Mouse (Mus musculus): Measurements from ENCODE around the gene Lce6a. TPM values are rescaled to one million over a fixed set of nuclear protein-coding genes. Genes with fewer than 3 reads are reported as not detected.

Gene Lce6a
- total and polyA plus RNA-seq, 3 experiments = not detected

- TF ChIP-seq MAX (IDR thresholded peaks at IDR 0.05; ENCODE audit: low read length) (no peak), RAD21 (IDR thresholded peaks at IDR 0.05; ENCODE audit: low read depth, low read length) (no peak), TCF12 (IDR thresholded peaks at IDR 0.05; ENCODE audit: low read depth, low read length) (no peak), POLR2AphosphoS5 (IDR thresholded peaks at IDR 0.05; ENCODE audit: borderline replicate concordance, low read depth, low read length) (no peak), NELFE (IDR thresholded peaks at IDR 0.05; ENCODE audit: low read depth, low read length) (no peak), MAFK (IDR thresholded peaks at IDR 0.05; ENCODE audit: borderline replicate concordance, low read depth, low read length) (peak; percentile 86)
- Histone ChIP-seq H3K9me3 (replicated peaks; ENCODE audit: insufficient read depth, low read length) (no peaks in the 10 kb centered on the region), H3K9ac (ENCODE audit: control insufficient read depth, low read depth, low read length, poor library complexity, severe bottlenecking) (no peak overlapping the region), H3K4me1 (ENCODE audit: control insufficient read depth in 1 of 2, insufficient read depth in 2 of 2, low read length in 2 of 2) (no peaks in the 10 kb centered on the region), H3K27ac (ENCODE audit: control insufficient read depth, low read depth, low read length) (no peak overlapping the region), H3K27me3 (ENCODE audit: control insufficient read depth in 1 of 2, insufficient read depth in 2 of 2, low read length in 2 of 2) (no peaks in the 10 kb centered on the region), H3K4me3 (ENCODE audit: control insufficient read depth in 1 of 2, insufficient read depth in 1 of 2, low read depth in 2 of 2, low read length in 2 of 2) (no peak overlapping the region), H3K79me2 (ENCODE audit: control insufficient read depth, insufficient read depth, low read length, poor library complexity) (no peaks in the 10 kb centered on the region), H3K36me3 (ENCODE audit: control insufficient read depth in 1 of 2, insufficient read depth in 2 of 2, low read length in 2 of 2) (no peaks in the 10 kb centered on the region)
- DNase-seq (ENCODE audit: low read depth, low spot score) = no peak
These were observed 21.5 kb downstream of the Lce6a start for GRCm38 (mm10) chr3:92599973-92600372.

- no peak overlapping the region for H3K27ac ChIP-seq (ENCODE audit: control insufficient read depth, low read depth, low read length)
These were observed 23.0 kb downstream of the Lce6a start for GRCm38 (mm10) chr3:92598429-92598828.

GRCm38 (mm10) chr3:92588858-92589257, 32.6 kb downstream of the Lce6a start, which contains the start of gene Smcp:
TSS of gene Smcp (minus strand) at chr3:92588997.
- TF ChIP-seq ETS1 (IDR thresholded peaks at IDR 0.05; ENCODE audit: low read depth, low read length) = no peak
- TF ChIP-seq NRF1 (IDR thresholded peaks at IDR 0.05; ENCODE audit: insufficient read depth, low read depth, low read length, poor library complexity, severe bottlenecking) = no peak
- no peak for TF ChIP-seq E2F4 (IDR thresholded peaks at IDR 0.05; ENCODE audit: borderline replicate concordance, low read depth, low read length)
- TF ChIP-seq GATA1 (IDR thresholded peaks at IDR 0.05; ENCODE audit: low read depth, low read length) = no peak
- TF ChIP-seq HCFC1 (IDR thresholded peaks at IDR 0.05; ENCODE audit: low read depth, low read length) = no peak
- TF ChIP-seq SIN3A (IDR thresholded peaks at IDR 0.05; ENCODE audit: low read length) = no peak
- no peak for TF ChIP-seq MYC (IDR thresholded peaks at IDR 0.05; ENCODE audit: low read depth, low read length)
- H3K79me2 ChIP-seq (ENCODE audit: control insufficient read depth, insufficient read depth, low read length, poor library complexity) = no peaks in the 10 kb centered on the region
- no peaks in the 10 kb centered on the region for H3K4me1 ChIP-seq (ENCODE audit: control insufficient read depth in 1 of 2, insufficient read depth in 2 of 2, low read length in 2 of 2)
- no peak within 1 kb of the TSS for H3K27ac ChIP-seq (ENCODE audit: control insufficient read depth, low read depth, low read length)
- no peaks in the 10 kb centered on the region for H3K9me3 ChIP-seq (replicated peaks; ENCODE audit: insufficient read depth, low read length)
- H3K4me3 ChIP-seq (ENCODE audit: control insufficient read depth in 1 of 2, insufficient read depth in 1 of 2, low read depth in 2 of 2, low read length in 2 of 2) = no peak within 1 kb of the TSS
- no peaks in the 10 kb centered on the region for H3K27me3 ChIP-seq (ENCODE audit: control insufficient read depth in 1 of 2, insufficient read depth in 2 of 2, low read length in 2 of 2)
- no peak for DNase-seq (ENCODE audit: low read depth, low spot score)
- H3K9ac ChIP-seq (ENCODE audit: control insufficient read depth, low read depth, low read length, poor library complexity, severe bottlenecking) = no peak within 1 kb of the TSS
- H3K36me3 ChIP-seq (ENCODE audit: control insufficient read depth in 1 of 2, insufficient read depth in 2 of 2, low read length in 2 of 2) = no peaks in the 10 kb centered on the region

More at GRCm38 (mm10) chr3:92598429-92598828, 23.0 kb downstream of the Lce6a start:
- TF ChIP-seq MEF2A (IDR thresholded peaks at IDR 0.05; ENCODE audit: extremely low read depth, insufficient replicate concordance, low read depth, low read length, poor library complexity, severe bottlenecking) (no peak), BHLHE40 (IDR thresholded peaks at IDR 0.05; ENCODE audit: borderline replicate concordance, low read depth, low read length) (no peak), SMC3 (IDR thresholded peaks at IDR 0.05; ENCODE audit: low read depth, low read length) (no peak), CHD2 (IDR thresholded peaks at IDR 0.05; ENCODE audit: low read length) (no peak), SIN3A (IDR thresholded peaks at IDR 0.05; ENCODE audit: low read length) (no peak), ZC3H11A (IDR thresholded peaks at IDR 0.05; ENCODE audit: low read depth, low read length) (no peak), JUND (IDR thresholded peaks at IDR 0.05; ENCODE audit: low read depth, low read length) (no peak), MYC (IDR thresholded peaks at IDR 0.05; ENCODE audit: low read depth, low read length) (no peak), KAT2A (conservative IDR thresholded peaks at IDR 0.05; ENCODE audit: low read depth, low read length) (no peak), EP300 (IDR thresholded peaks at IDR 0.05; ENCODE audit: low read depth in 1 of 2, low read length in 2 of 2) (no peak), POLR2AphosphoS2 (IDR thresholded peaks at IDR 0.05; ENCODE audit: low read length) (no peak), RAD21 (IDR thresholded peaks at IDR 0.05; ENCODE audit: low read depth, low read length) (no peak), ZKSCAN1 (IDR thresholded peaks at IDR 0.05; ENCODE audit: low read depth, low read length) (no peak)
- Histone ChIP-seq H3K9me3 (replicated peaks; ENCODE audit: insufficient read depth, low read length) (no peaks in the 10 kb centered on the region), H3K27me3 (ENCODE audit: control insufficient read depth in 1 of 2, insufficient read depth in 2 of 2, low read length in 2 of 2) (no peaks in the 10 kb centered on the region), H3K79me2 (ENCODE audit: control insufficient read depth, insufficient read depth, low read length, poor library complexity) (no peaks in the 10 kb centered on the region), H3K4me3 (ENCODE audit: control insufficient read depth in 1 of 2, insufficient read depth in 1 of 2, low read depth in 2 of 2, low read length in 2 of 2) (no peak overlapping the region), H3K4me1 (ENCODE audit: control insufficient read depth in 1 of 2, insufficient read depth in 2 of 2, low read length in 2 of 2) (no peaks in the 10 kb centered on the region), H3K36me3 (ENCODE audit: control insufficient read depth in 1 of 2, insufficient read depth in 2 of 2, low read length in 2 of 2) (no peaks in the 10 kb centered on the region), H3K9ac (ENCODE audit: control insufficient read depth, low read depth, low read length, poor library complexity, severe bottlenecking) (no peak overlapping the region)
- DNase-seq (ENCODE audit: low read depth, low spot score) = no peak

All from MEL (cell line).